Mouse (Mus musculus) kidney, postnatal 0 days (tissue): ENCODE data around the gene Xylb. TPM values are rescaled to one million over a fixed set of nuclear protein-coding genes. Genes with fewer than 3 reads are reported as not detected.

Experiments used
- ATAC-seq: fragments of 200-750 bp; cut with Nextera tagmentation; replicated peaks from 2 replicates; pipeline ENCODE4 v1.8.0; 2017; ENCODE audit warnings: low read depth, moderate number of reproducible peaks, moderate TSS enrichment, moderate library complexity; ENCODE audit not compliant: low FRiP score
- DNase-seq: peaks from one replicate; pipeline ENCODE4 v3.0.0-alpha.2; 2016; ENCODE audit warnings: low spot score
- H3K27ac ChIP-seq: fragments of 300-500 bp; sonication (generic); 2 replicates; pipeline ENCODE4 v1.5.1; 2014; ENCODE audit warnings: mild to moderate bottlenecking
- H3K27me3 ChIP-seq: fragments of 300-500 bp; sonication (generic); 2 replicates; pipeline ENCODE4 v1.6.1; 2014; ENCODE audit warnings: low read length, mixed read lengths; ENCODE audit not compliant: insufficient read depth
- H3K36me3 ChIP-seq: fragments of 300-500 bp; sonication (generic); 2 replicates; pipeline ENCODE4 v1.6.1; 2014; ENCODE audit warnings: low read length, mixed read lengths; ENCODE audit not compliant: insufficient read depth
- H3K4me1 ChIP-seq: fragments of 300-500 bp; sonication (generic); replicated peaks from 2 replicates; pipeline ENCODE4 v1.6.1; 2014; ENCODE audit warnings: antibody characterized with exemption, low read length, mixed read lengths; ENCODE audit not compliant: insufficient read depth
- H3K4me2 ChIP-seq: fragments of 300-500 bp; sonication (generic); 2 replicates; pipeline ENCODE4 v1.6.1; 2014; ENCODE audit warnings: mild to moderate bottlenecking, low read length, moderate library complexity, mixed read lengths
- H3K4me3 ChIP-seq: fragments of 300-500 bp; sonication (generic); replicated peaks from 2 replicates; pipeline ENCODE4 v1.5.1; 2014; ENCODE audit warnings: low read depth, low read length
- H3K9ac ChIP-seq: fragments of 300-500 bp; sonication (generic); 2 replicates; pipeline ENCODE4 v1.6.1; 2014; ENCODE audit warnings: low read depth, low read length
- H3K9me3 ChIP-seq: fragments of 300-500 bp; sonication (generic); replicated peaks from 2 replicates; pipeline ENCODE4 v1.6.1; 2016; ENCODE audit warnings: low read length, inconsistent platforms, mixed read lengths
- CTCF ChIP-seq: IDR thresholded peaks from 2 replicates; pipeline ENCODE4 v1.5.1; 2016; ENCODE audit warnings: antibody characterized with exemption, low read depth, mild to moderate bottlenecking, moderate library complexity
- WGBS: fragments of 180-500 bp; shearing (Covaris S2); extraction: QIAGEN DNeasy Blood & Tissue Kit; methylation state at CpG from one replicate; pipeline ENCODE4 v1.1.7; 2014; 5-methylcytosine and 5-hydroxymethylcytosine counted together
- polyA plus RNA-seq: library from polyadenylated mRNA; unstranded; fragments of >200 nt; fragmentation: Nextera tagmentation; extraction: Ambion mirVana; gene quantifications from 2 replicates; pipeline ENCODE4 v1.2.1, GENCODE M21; 2015

The Xylb gene
- polyA plus RNA-seq, result 43.8 and 47.8 TPM in 2 replicates

DNA sequence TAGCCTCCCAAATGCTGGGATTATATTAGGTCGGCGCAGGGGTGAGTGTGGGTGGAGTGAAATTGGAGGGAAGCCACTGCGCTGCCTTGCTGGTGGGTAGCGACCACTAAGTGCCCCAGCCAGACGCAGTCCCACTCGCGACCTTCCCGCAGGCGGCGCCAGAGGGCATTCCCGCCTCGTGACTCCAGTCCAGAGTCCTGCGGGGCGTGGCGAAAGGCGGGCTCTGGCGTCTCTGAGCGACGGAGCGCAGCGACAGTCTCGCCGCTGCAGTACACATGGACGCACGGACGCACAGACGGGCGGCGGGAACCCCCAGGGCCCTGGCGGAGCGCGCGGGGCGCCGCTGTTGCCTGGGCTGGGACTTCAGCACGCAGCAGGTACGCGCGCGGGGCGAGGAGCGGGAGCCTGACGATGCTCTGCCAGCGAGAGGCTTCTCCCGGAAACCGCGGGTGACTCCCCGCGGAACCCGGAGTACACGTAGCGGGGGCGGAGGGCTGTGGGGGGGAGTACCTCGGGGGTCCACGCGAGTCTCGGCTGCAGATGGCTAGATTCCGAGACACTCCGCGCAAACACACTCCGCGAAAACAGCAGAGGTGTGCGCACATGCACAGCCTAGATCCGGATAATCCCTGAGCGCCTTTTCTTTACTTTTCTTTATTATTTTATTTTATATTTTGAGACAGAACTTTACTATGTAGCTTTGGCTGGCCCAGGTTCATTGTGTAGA, at the start of gene Xylb:
Xylb (plus strand) TSS at position 51 of the 727 bp plus-strand sequence.
- Histone ChIP-seq H3K4me1 (no peaks in the 10 kb centered on the region), H3K27me3 (no peaks in the 10 kb centered on the region), H3K36me3 (no peaks in the 10 kb centered on the region), H3K27ac (peak within 1 kb of the TSS; percentile 70), H3K9me3 (no peaks in the 10 kb centered on the region), H3K4me2 (peak within 1 kb of the TSS; percentile 92), H3K9ac (peak within 1 kb of the TSS; percentile 65), H3K4me3 (peak within 1 kb of the TSS; percentile 60)
- 2% methylated on average over 63 of the region's 65 CpGs for WGBS
- peak; percentile 83 for TF ChIP-seq CTCF
- peak; percentile 92 for DNase-seq
- peak; percentile 85 for ATAC-seq

DNA sequence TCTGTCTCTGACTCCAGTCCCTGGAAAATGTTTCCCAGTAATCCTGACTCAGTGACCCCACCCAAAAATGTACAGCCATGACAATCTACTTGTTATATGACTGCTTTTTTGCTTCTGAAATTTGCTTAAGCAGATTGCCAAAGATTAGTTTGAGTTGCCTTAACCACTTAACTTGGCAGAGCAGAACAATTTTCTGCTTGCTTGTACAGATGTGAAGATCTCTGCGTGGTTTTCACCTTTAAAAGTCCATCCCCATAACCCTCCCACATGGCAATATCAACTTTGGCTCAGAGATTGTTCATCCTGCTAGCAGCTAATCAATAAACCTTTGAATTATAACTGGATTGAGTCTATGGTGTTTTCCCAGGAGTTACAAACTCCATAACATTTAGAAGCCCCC, 48.1 kb upstream of the Xylb start:
- no peaks in the 10 kb centered on the region for H3K9me3 ChIP-seq
- no peak overlapping the region for H3K4me3 ChIP-seq
- no peaks in the 10 kb centered on the region for H3K27me3 ChIP-seq
- no peaks in the 10 kb centered on the region for H3K36me3 ChIP-seq
- TF ChIP-seq CTCF, result no peak
- DNase-seq, result no peak
- ATAC-seq, result no peak
- no peak overlapping the region for H3K4me2 ChIP-seq
- WGBS, result 78% methylated on average over 1 of the region's 1 CpGs
- no peak overlapping the region for H3K27ac ChIP-seq
- no peaks in the 10 kb centered on the region for H3K4me1 ChIP-seq
- no peak overlapping the region for H3K9ac ChIP-seq

DNA sequence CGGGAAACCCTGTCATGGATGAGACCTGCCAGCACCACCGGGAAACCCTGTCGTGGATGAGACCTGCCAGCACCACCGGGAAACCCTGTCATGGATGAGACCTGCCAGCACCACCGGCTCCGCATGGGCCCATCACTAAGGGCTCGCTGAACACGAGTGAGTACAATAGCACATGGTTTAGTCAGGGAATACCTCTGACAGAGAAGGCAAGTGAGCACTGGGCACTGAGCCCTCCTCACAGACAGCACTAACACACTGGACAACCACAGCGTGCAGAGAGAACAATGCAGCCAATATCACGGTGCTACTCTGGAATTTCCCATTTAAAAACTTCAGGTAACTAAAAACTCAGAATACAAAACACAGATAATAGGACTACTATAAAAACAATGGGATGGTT, 44.1 kb upstream of the Xylb start:
- no peak overlapping the region for H3K4me2 ChIP-seq
- H3K36me3 ChIP-seq, result no peaks in the 10 kb centered on the region
- no peak overlapping the region for H3K9ac ChIP-seq
- H3K4me3 ChIP-seq, result no peak overlapping the region
- no peak overlapping the region for H3K27ac ChIP-seq
- WGBS, result 86% methylated on average over 10 of the region's 10 CpGs
- DNase-seq (no peak), ATAC-seq (no peak)
- H3K9me3 ChIP-seq, result no peaks in the 10 kb centered on the region
- no peaks in the 10 kb centered on the region for H3K4me1 ChIP-seq
- H3K27me3 ChIP-seq, result no peaks in the 10 kb centered on the region
- TF ChIP-seq CTCF, result no peak

DNA sequence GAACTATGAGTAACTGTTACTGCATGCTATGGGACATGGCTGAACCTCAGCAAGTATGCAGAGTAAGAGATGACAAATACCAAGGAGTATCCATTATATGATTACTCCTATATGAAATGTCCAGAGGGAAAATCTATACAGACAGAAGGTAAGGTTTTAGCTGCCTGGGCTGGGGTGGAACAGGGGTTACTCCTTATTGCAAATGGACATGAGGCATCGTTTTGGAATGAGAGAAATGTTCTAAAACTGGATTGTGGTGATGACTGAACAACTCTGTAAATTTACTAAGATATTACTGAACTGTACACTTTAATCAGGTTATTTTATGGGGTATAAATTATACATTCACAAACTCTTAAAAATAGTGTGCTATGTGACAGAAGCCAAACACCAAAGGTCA, 38.3 kb upstream of the Xylb start:
- Histone ChIP-seq H3K4me3 (no peak overlapping the region), H3K9ac (no peak overlapping the region), H3K36me3 (no peaks in the 10 kb centered on the region), H3K4me1 (no peaks in the 10 kb centered on the region; the same call in 1 of the 2 replicates), H3K9me3 (no peaks in the 10 kb centered on the region), H3K27ac (no peak overlapping the region), H3K27me3 (no peaks in the 10 kb centered on the region), H3K4me2 (no peak overlapping the region)
- ATAC-seq (no peak), DNase-seq (no peak)
- no peak for TF ChIP-seq CTCF
- WGBS, result 86% methylated on average over 1 of the region's 1 CpGs

DNA sequence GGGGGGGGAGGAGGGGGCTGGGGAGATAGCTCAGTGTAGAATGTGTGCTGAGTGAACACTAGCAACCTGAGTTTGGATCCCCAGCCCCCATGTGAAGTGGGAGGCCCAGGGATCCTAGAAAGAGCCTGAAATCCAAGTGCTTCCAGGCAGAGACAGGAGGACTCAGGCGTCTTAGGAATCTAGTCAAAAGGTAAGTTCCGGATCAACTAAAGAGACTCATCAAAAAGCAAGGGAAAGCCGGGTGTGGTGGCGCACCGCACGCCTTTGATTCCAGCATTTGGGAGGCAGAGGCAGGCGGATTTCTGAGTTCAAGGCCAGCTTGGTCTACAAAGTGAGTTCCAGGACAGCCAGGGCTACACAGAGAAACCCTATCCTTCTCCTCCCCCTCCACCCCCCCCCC, 36.7 kb upstream of the Xylb start:
- Histone ChIP-seq H3K9ac (no peak overlapping the region), H3K4me3 (no peak overlapping the region), H3K27ac (no peak overlapping the region), H3K36me3 (no peaks in the 10 kb centered on the region), H3K4me1 (no peaks in the 10 kb centered on the region; the same call in 1 of the 2 replicates), H3K27me3 (no peaks in the 10 kb centered on the region), H3K4me2 (peak overlapping the region; percentile 85; the same call in 1 of the 2 replicates), H3K9me3 (no peaks in the 10 kb centered on the region)
- ATAC-seq (no peak), DNase-seq (no peak)
- TF ChIP-seq CTCF, result no peak
- 78% methylated on average over 7 of the region's 7 CpGs for WGBS

DNA sequence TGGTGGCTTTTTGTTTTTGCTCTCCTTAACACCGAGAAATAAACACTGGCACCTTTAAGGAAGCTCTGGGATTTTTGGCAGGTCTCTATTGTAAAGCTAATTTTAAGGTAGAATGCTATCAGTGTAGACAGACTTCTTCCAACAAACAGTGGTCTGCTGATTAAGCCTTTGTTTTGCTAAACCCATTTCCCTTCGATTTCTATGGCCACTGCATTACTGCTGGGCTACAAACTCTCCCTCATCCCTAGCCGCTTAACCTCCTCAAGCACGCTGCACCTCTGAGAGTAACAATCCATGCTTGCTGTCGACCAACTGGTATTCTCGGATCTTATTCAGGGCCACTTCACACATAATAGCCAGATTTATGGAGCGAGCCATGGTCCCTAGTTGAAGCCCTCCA, 36.2 kb upstream of the Xylb start:
- Histone ChIP-seq H3K9ac (peak overlapping the region; percentile 75; the same call in 1 of the 2 replicates), H3K27ac (no peak overlapping the region), H3K4me3 (peak overlapping the region; percentile 75), H3K9me3 (no peaks in the 10 kb centered on the region), H3K36me3 (no peaks in the 10 kb centered on the region), H3K27me3 (no peaks in the 10 kb centered on the region), H3K4me2 (peak overlapping the region; percentile 85), H3K4me1 (no peaks in the 10 kb centered on the region; the same call in 1 of the 2 replicates)
- 11% methylated on average over 7 of the region's 7 CpGs for WGBS
- ATAC-seq, result no peak
- DNase-seq, result peak; percentile 21
- no peak for TF ChIP-seq CTCF
